Mouse (Mus musculus): ENCODE data around the gene Ruvbl2. TPM values are rescaled to one million over a fixed set of nuclear protein-coding genes. Genes with fewer than 3 reads are reported as not detected.
"Not testable (repeated sequence)": the region's sequence is repeated elsewhere in the genome, so short reads cannot be mapped to it uniquely, and the experiment has no call there.

Ruvbl2 gene
- polyA plus RNA-seq (2016; fragmentation: Nextera tagmentation; extraction: Ambion mirVana) = 126 and 127 TPM in 2 replicates

DNA sequence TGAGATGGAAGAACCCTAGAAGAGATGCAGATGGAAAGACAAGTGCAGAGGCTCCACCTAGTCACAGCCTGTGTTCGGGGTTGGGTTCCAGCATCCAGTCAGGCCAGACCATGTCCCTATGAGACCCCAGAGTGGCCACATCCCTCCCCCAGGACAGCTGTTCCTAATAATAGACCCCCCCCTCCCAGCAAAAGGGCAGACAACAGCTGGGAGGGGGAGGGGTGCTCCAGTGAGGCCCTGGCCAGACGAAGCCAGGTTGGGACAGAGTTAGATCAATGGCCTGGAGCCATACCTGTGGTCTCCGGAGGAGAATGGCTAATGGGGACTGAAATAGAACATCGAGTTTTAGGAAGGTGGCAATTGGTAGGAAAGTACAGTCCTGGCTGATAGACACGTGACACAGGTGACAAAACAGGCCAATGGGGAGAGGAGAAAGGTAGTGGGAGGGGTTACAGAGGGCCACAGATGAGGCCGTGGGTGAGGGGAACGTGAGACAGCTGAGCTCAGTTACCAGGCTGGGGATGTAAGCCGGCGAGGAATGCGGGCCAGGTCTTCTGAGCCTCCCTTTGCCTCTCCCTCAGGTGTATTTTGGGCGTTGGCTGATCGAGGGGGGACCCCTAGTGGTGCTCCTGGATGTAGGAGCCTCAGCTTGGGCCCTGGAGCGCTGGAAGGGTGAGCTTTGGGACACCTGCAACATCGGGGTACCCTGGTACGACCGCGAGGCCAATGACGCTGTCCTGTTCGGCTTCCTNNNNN is at the start of gene Ruvbl2:
Gene Ruvbl2, minus strand, starts transcription at position 576 of the 756 bp plus-strand sequence.
- no peak within 1 kb of the TSS for H3K27ac ChIP-seq
- ATAC-seq (ENCODE audit: low FRiP score, low read depth) = no peak
- H3K4me3 ChIP-seq = no peak within 1 kb of the TSS
- H3K9ac ChIP-seq = no peak within 1 kb of the TSS
- H3K27me3 ChIP-seq (replicated peaks) = no peaks in the 10 kb centered on the region
- 17% methylated on average over 19 of the region's 19 CpGs for WGBS
- H3K9me3 ChIP-seq = no peaks in the 10 kb centered on the region
- peak within 1 kb of the TSS; percentile 14 for H3K4me2 ChIP-seq (replicated peaks)
- H3K4me1 ChIP-seq = peaks cover 42% of the 10 kb centered on the region
- H3K36me3 ChIP-seq = peaks cover 23% of the 10 kb centered on the region

- no peak within 1 kb of the TSS for H3K27ac ChIP-seq
- no peaks in the 10 kb centered on the region for H3K9me3 ChIP-seq
- no peaks in the 10 kb centered on the region; the same call in 1 of the 2 replicates for H3K36me3 ChIP-seq
- H3K4me2 ChIP-seq (replicated peaks) = 0 out of 2 replicates have a peak within 1 kb of the TSS, but pooled peaks have one; percentile 61
- no peak for ATAC-seq (ENCODE audit: low FRiP score, low read depth)
- peaks cover 10% of the 10 kb centered on the region for H3K4me1 ChIP-seq
- H3K9ac ChIP-seq = no peak within 1 kb of the TSS
- H3K27me3 ChIP-seq (replicated peaks) = no peaks in the 10 kb centered on the region
- no peak within 1 kb of the TSS for H3K4me3 ChIP-seq
- 88% methylated on average over 12 of the region's 12 CpGs for WGBS
Observed at GRCm38 (mm10) chr7:45486761-45487415, 49.0 kb upstream of the Ruvbl2 start, which contains the start of gene Gm45808. Gene Gm45808 (minus strand): TSS chr7:45486811.

DNA sequence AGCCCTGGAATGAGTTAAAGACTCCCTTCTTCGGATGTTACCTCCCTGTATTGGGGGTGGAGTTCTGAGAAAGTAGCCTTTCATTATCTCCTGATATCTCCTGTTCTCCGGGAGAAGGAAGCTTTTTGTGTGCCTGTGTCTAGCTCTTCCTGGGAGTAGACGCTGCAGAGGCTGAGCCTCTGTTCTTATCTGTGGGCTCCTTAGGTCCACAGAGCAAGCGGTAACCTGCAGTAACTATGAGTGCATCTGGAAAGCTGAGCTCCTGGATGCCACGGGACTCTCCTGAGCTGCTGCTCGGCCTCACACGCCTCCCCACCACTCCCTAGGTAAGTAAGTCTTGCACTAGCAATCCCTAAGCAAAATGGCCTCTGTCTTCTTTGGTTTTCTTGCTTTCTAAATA is 48.3 kb upstream of the Ruvbl2 start:
- Histone ChIP-seq H3K4me2 (replicated peaks) (no peak overlapping the region), H3K36me3 (no peaks in the 10 kb centered on the region), H3K4me3 (no peak overlapping the region), H3K27ac (no peak overlapping the region), H3K27me3 (replicated peaks) (no peaks in the 10 kb centered on the region), H3K9me3 (no peaks in the 10 kb centered on the region), H3K9ac (no peak overlapping the region), H3K4me1 (peaks cover 7% of the 10 kb centered on the region)
- ATAC-seq (ENCODE audit: low FRiP score, low read depth) = no peak
- 84% methylated on average over 7 of the region's 7 CpGs for WGBS

GRCm38 (mm10) chr7:45484985-45485384 is 47.1 kb upstream of the Ruvbl2 start:
- not testable (repeated sequence) for H3K36me3 ChIP-seq; H3K27ac ChIP-seq; H3K27me3 ChIP-seq (replicated peaks); ATAC-seq (ENCODE audit: low FRiP score, low read depth); H3K4me3 ChIP-seq; H3K9me3 ChIP-seq; H3K9ac ChIP-seq; H3K4me2 ChIP-seq (replicated peaks); H3K4me1 ChIP-seq
- 96% methylated on average over 5 of the region's 5 CpGs for WGBS

DNA sequence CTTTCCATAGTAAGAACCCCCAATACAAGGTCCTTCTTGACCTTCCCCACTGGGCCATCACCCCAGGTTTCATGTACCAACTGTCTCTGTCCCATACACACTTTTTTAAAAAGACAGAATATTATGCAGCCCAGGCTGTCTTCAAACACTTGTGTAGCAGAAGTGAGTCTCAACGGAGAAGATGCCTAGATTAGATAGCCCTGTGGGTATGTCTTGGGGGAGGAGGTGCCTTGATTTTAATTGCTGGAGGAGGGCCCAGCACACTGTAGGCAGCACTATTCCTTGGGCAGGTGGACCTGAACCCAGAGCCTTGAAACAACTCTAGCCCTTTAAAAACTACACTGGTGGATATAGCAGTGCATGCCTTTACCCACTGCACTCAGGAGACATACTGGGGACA is 44.3 kb upstream of the Ruvbl2 start:
- 71% methylated on average over 1 of the region's 1 CpGs for WGBS
- Histone ChIP-seq H3K27me3 (replicated peaks) (no peaks in the 10 kb centered on the region), H3K27ac (no peak overlapping the region), H3K9ac (no peak overlapping the region), H3K4me3 (no peak overlapping the region), H3K36me3 (no peaks in the 10 kb centered on the region; the same call in 1 of the 2 replicates), H3K4me2 (replicated peaks) (no peak overlapping the region), H3K4me1 (no peaks in the 10 kb centered on the region), H3K9me3 (no peaks in the 10 kb centered on the region)
- ATAC-seq (ENCODE audit: low FRiP score, low read depth) = no peak

DNA sequence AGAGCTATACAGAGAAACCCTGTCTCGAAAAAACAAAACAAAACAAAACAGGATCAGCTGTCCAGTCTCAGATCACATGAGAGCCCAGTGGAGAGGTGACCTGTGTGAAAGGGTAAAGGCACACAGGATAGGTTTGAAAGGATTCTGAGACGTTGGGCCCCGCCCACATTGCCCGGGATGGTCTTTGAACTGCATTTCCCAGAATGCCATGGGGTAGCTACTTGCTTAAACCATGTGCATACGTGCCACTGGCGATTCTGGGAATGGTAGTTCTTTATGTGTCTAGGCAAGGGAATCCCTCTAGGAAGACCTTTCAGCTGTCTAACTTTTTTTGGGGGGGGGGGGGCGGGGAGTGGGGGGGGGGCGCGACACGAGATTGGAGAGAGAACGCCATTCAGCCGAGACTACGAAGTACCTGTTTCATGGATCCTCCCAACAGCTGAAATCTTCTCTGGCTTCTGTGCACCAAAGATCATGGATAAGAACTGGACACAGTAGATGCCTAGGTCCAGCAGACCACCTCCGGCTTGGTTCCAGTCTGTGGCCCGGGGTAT is 43.6 kb upstream of the Ruvbl2 start, which contains the start of gene Tulp2:
Gene Tulp2, plus strand, starts transcription at position 504 of the 554 bp plus-strand sequence.
- Histone ChIP-seq H3K9me3 (no peaks in the 10 kb centered on the region), H3K27ac (no peak within 1 kb of the TSS), H3K4me3 (no peak within 1 kb of the TSS), H3K4me2 (replicated peaks) (no peak within 1 kb of the TSS), H3K27me3 (replicated peaks) (no peaks in the 10 kb centered on the region), H3K9ac (no peak within 1 kb of the TSS), H3K36me3 (no peaks in the 10 kb centered on the region; the same call in 1 of the 2 replicates), H3K4me1 (no peaks in the 10 kb centered on the region)
- 49% methylated on average over 15 of the region's 15 CpGs for WGBS
- peak; percentile 82; the same call in 1 of the 2 replicates for ATAC-seq (ENCODE audit: low FRiP score, low read depth)

DNA sequence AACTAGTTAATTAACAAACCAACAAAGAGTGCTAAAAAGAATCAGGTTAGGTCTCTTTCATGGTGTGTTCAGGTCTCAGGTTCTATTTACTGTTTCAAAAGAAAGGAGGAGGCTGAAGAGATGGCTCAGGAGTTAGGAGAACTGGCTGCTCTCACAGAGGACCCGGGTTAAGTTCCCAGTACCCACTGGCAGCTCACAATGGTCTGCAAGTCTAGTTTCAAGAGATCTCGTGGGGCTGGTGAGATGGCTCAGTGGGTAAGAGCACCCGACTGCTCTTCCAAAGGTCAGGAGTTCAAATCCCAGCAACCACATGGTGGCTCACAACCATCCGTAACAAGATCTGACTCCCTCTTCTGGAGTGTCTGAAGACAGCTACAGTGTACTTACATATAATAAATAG is 42.4 kb upstream of the Ruvbl2 start:
- H3K27me3 ChIP-seq (replicated peaks); H3K9ac ChIP-seq; H3K4me3 ChIP-seq; H3K9me3 ChIP-seq; H3K4me1 ChIP-seq; ATAC-seq (ENCODE audit: low FRiP score, low read depth); H3K27ac ChIP-seq; H3K4me2 ChIP-seq (replicated peaks); H3K36me3 ChIP-seq: not testable (repeated sequence)
- 75% methylated on average over 4 of the region's 4 CpGs for WGBS

DNA sequence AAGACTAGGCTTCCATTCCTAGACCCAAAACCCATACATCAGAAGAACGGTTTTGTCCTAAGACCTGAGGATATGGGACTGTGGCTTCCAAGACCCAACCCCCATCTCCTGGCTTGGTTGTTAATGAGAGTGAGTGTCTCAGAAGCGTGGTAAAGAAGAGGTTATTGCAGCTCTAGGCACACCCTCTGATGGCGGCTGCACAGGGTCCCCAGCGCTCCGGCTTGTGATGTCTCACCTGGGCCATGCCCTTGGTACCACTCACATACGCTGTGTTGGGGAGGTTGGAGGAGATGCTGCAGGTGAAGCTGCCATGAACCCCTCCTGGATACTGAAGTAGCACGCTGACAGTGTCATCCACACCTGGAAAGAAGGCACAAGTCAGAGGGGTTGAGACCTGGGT is 40.9 kb upstream of the Ruvbl2 start:
- 91% methylated on average over 7 of the region's 7 CpGs for WGBS
- no peak overlapping the region for H3K27ac ChIP-seq
- no peaks in the 10 kb centered on the region for H3K27me3 ChIP-seq (replicated peaks)
- no peak for ATAC-seq (ENCODE audit: low FRiP score, low read depth)
- no peaks in the 10 kb centered on the region; the same call in 1 of the 2 replicates for H3K36me3 ChIP-seq
- H3K4me3 ChIP-seq = no peak overlapping the region
- no peaks in the 10 kb centered on the region for H3K9me3 ChIP-seq
- no peak overlapping the region for H3K9ac ChIP-seq
- no peak overlapping the region for H3K4me2 ChIP-seq (replicated peaks)
- no peaks in the 10 kb centered on the region for H3K4me1 ChIP-seq

DNA sequence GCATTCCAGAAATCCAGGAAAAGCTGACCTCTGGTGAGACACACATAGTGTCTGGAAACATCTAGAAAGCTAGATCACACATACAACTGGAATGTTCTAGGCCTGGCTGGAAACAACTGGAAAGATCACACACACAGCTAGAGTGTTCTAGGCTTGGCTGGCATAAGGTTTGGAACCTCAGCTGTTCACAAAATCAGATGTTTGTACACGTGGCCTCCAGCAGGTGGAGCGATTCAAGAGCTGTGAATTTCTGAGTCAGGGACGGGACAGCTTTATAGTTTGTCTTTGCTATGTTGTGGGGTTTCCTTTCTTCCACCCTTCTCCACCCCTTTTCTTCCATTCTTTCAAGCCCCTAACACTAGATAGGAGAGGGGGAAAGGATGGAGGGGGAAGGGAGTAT is 39.1 kb upstream of the Ruvbl2 start:
- no peak for ATAC-seq (ENCODE audit: low FRiP score, low read depth)
- Histone ChIP-seq H3K4me2 (replicated peaks) (no peak overlapping the region), H3K27me3 (replicated peaks) (no peaks in the 10 kb centered on the region), H3K4me1 (no peaks in the 10 kb centered on the region), H3K4me3 (no peak overlapping the region), H3K36me3 (no peaks in the 10 kb centered on the region; the same call in 1 of the 2 replicates), H3K9ac (no peak overlapping the region), H3K27ac (no peak overlapping the region), H3K9me3 (no peaks in the 10 kb centered on the region)
- 16% methylated on average over 3 of the region's 3 CpGs for WGBS

DNA sequence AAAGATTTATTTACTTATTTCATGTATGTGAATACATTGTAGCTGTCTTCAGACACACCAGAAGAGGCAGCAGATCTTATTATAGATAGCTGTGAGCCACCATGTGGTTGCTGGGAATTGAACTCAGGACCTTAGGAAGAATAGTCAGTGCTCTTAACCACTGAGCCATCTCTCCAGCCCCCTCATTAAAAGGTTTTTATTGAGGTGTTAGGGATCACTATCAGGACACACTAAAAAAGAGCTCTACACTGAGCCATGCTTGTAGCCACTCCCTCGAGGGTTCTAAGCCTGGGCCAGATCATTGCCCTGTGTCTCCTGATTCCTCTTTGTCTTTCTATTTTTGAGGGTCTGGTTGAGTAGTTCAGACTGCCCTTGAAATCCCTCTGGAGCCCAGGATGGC is 38.6 kb upstream of the Ruvbl2 start:
- H3K9me3 ChIP-seq = no peaks in the 10 kb centered on the region
- ATAC-seq (ENCODE audit: low FRiP score, low read depth) = no peak

GRCm38 (mm10) chr7:45475291-45475969 is 37.5 kb upstream of the Ruvbl2 start:
- H3K9me3 ChIP-seq = no peaks in the 10 kb centered on the region
- H3K9ac ChIP-seq = no peak overlapping the region
- H3K4me3 ChIP-seq = no peak overlapping the region
- no peaks in the 10 kb centered on the region for H3K4me1 ChIP-seq
- H3K4me2 ChIP-seq (replicated peaks) = peak overlapping the region; percentile 37
- no peak overlapping the region for H3K27ac ChIP-seq
- ATAC-seq (ENCODE audit: low FRiP score, low read depth) = no peak
- H3K36me3 ChIP-seq = no peaks in the 10 kb centered on the region; the same call in 1 of the 2 replicates
- H3K27me3 ChIP-seq (replicated peaks) = no peaks in the 10 kb centered on the region
- WGBS = 75% methylated on average over 16 of the region's 16 CpGs

More for the DNA sequence above, 38.6 kb upstream of the Ruvbl2 start:
- Histone ChIP-seq H3K4me2 (replicated peaks) (no peak overlapping the region), H3K36me3 (no peaks in the 10 kb centered on the region; the same call in 1 of the 2 replicates), H3K4me3 (no peak overlapping the region), H3K27ac (no peak overlapping the region), H3K9ac (no peak overlapping the region), H3K4me1 (no peaks in the 10 kb centered on the region), H3K27me3 (replicated peaks) (no peaks in the 10 kb centered on the region)
- 76% methylated on average over 1 of the region's 1 CpGs for WGBS

DNA sequence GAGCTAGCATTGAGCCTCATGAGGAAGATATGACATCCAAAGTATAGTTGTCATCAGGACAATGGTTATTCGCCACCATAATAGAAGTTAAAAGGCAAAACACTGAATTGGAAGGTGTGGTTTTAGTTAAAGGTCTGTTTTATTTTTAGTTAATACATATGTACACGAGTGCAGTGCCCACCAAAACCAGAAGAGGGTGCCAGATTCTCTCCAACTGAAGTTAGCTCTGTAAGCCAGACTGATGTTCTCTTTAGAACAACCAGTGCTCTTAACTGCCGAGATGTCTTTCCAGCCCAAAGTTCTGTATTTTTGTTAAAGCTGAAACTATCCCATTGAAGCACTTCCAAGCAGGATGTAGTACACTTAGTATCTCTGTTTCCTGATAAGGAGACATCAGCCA is 33.0 kb upstream of the Ruvbl2 start:
- Histone ChIP-seq H3K9me3 (no peaks in the 10 kb centered on the region), H3K4me1 (peaks cover 8% of the 10 kb centered on the region), H3K9ac (no peak overlapping the region), H3K27me3 (replicated peaks) (no peaks in the 10 kb centered on the region), H3K4me3 (no peak overlapping the region), H3K27ac (no peak overlapping the region), H3K36me3 (no peaks in the 10 kb centered on the region; the same call in 1 of the 2 replicates), H3K4me2 (replicated peaks) (no peak overlapping the region)
- no peak for ATAC-seq (ENCODE audit: low FRiP score, low read depth)
- 6% methylated on average over 3 of the region's 3 CpGs for WGBS
